Mouse (Mus musculus): Measurements from ENCODE around the gene Cby3.
"Not testable (repeated sequence)": the region's sequence is repeated elsewhere in the genome, so short reads cannot be mapped to it uniquely, and the experiment has no call there.

The Cby3 gene

GRCm38 (mm10) chr11:50354162-50354561, at the start of gene Cby3:
TSS of gene Cby3 (plus strand) at chr11:50354462.
- DNase-seq (ENCODE audit: low spot score in 2 of 2), result no peak

GRCm38 (mm10) chr11:50312803-50313202, 41.5 kb upstream of the Cby3 start:
- DNase-seq (ENCODE audit: low spot score in 2 of 2), result no peak

- DNase-seq (ENCODE audit: low spot score in 2 of 2), result not testable (repeated sequence)
Observed at GRCm38 (mm10) chr11:50319343-50319742, 34.9 kb upstream of the Cby3 start.

GRCm38 (mm10) chr11:50321239-50321638, 33.0 kb upstream of the Cby3 start:
- DNase-seq (ENCODE audit: low spot score in 2 of 2), result no peak

GRCm38 (mm10) chr11:50322345-50322744, 31.9 kb upstream of the Cby3 start:
- DNase-seq (ENCODE audit: low spot score in 2 of 2), result no peak

GRCm38 (mm10) chr11:50323843-50324242, 30.4 kb upstream of the Cby3 start:
- DNase-seq (ENCODE audit: low spot score in 2 of 2), result no peak

- DNase-seq (ENCODE audit: low spot score in 2 of 2), result no peak
Observed at GRCm38 (mm10) chr11:50324751-50325471, 29.4 kb upstream of the Cby3 start.

- DNase-seq (ENCODE audit: low spot score in 2 of 2), result peak; percentile 97 to 99
Observed at GRCm38 (mm10) chr11:50325496-50326301, 28.6 kb upstream of the Cby3 start, which contains the start of gene Canx. TSS of gene Canx (minus strand) at chr11:50325673.

GRCm38 (mm10) chr11:50326302-50326966, 27.8 kb upstream of the Cby3 start:
- DNase-seq (ENCODE audit: low spot score in 2 of 2), result no peak

GRCm38 (mm10) chr11:50328075-50328625, 26.1 kb upstream of the Cby3 start:
- DNase-seq (ENCODE audit: low spot score in 2 of 2), result no peak

GRCm38 (mm10) chr11:50329378-50329777, 24.9 kb upstream of the Cby3 start:
- DNase-seq (ENCODE audit: low spot score in 2 of 2), result no peak

GRCm38 (mm10) chr11:50333181-50333580, 21.1 kb upstream of the Cby3 start:
- DNase-seq (ENCODE audit: low spot score in 2 of 2), result no peak

GRCm38 (mm10) chr11:50336126-50336525, 18.1 kb upstream of the Cby3 start:
- no peak for DNase-seq (ENCODE audit: low spot score in 2 of 2)

- DNase-seq (ENCODE audit: low spot score in 2 of 2), result no peak
Observed at GRCm38 (mm10) chr11:50336891-50337290, 17.4 kb upstream of the Cby3 start.

- no peak for DNase-seq (ENCODE audit: low spot score in 2 of 2)
Observed at GRCm38 (mm10) chr11:50345486-50345885, 8.8 kb upstream of the Cby3 start.

- no peak for DNase-seq (ENCODE audit: low spot score in 2 of 2)
Observed at GRCm38 (mm10) chr11:50346256-50347032, 7.8 kb upstream of the Cby3 start.

GRCm38 (mm10) chr11:50352177-50352576, 2.1 kb upstream of the Cby3 start:
- DNase-seq (ENCODE audit: low spot score in 2 of 2), result no peak

- no peak for DNase-seq (ENCODE audit: low spot score in 2 of 2)
Observed at GRCm38 (mm10) chr11:50354851-50355250, 589 bp downstream of the Cby3 start.

GRCm38 (mm10) chr11:50355395-50355794, 1.1 kb downstream of the Cby3 start:
- no peak for DNase-seq (ENCODE audit: low spot score in 2 of 2)

- peak; percentile 33 to 42 for DNase-seq (ENCODE audit: low spot score in 2 of 2)
Observed at GRCm38 (mm10) chr11:50358950-50359861, 4.9 kb downstream of the Cby3 start.
